Mouse (Mus musculus): ENCODE data around the gene Qprt. TPM values are rescaled to one million over a fixed set of nuclear protein-coding genes. Genes with fewer than 3 reads are reported as not detected.

The Qprt gene
- polyA plus RNA-seq, 1 experiment from 2014 or later = 1.7 TPM

DNA sequence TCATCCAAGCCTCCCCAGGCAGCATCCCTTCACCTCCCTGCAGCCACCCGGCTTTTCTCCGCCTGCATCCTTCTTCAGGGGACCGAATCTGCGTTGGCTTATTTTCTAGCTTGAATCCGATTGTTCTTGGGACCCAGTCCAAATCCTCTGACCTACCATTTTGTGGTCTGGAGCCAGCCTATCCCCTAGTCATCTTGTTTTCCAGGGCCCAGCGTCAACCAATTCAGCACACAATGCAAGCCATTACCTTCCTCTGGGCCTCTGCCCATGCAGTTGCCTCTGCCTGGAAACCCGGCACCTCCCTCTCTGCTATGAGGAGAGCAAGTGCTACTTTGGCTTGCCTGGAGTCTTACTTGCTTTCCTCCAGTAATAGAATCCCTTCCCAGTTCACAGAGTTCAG is 16.5 kb downstream of the Qprt start:
- Histone ChIP-seq H3K9ac (ENCODE audit: low read depth, low read length) (no peak overlapping the region), H3K9me3 (ENCODE audit: control insufficient read depth, low read length) (no peaks in the 10 kb centered on the region), H3K4me2 (replicated peaks; ENCODE audit: low read depth, low read length) (no peak overlapping the region), H3K27me3 (ENCODE audit: control insufficient read depth, insufficient read depth, low read length) (no peaks in the 10 kb centered on the region), H3K4me3 (ENCODE audit: low read depth, low read length) (no peak overlapping the region), H3K27ac (ENCODE audit: low read depth, low read length) (no peak overlapping the region), H3K36me3 (ENCODE audit: control insufficient read depth, insufficient read depth, low read length) (no peaks in the 10 kb centered on the region), H3K4me1 (replicated peaks; ENCODE audit: control insufficient read depth, insufficient read depth, low read length) (no peaks in the 10 kb centered on the region)
- DNase-seq (ENCODE audit: low spot score) (no peak), ATAC-seq (ENCODE audit: low FRiP score) (no peak)
- WGBS = 76% methylated on average over 7 of the region's 7 CpGs

DNA sequence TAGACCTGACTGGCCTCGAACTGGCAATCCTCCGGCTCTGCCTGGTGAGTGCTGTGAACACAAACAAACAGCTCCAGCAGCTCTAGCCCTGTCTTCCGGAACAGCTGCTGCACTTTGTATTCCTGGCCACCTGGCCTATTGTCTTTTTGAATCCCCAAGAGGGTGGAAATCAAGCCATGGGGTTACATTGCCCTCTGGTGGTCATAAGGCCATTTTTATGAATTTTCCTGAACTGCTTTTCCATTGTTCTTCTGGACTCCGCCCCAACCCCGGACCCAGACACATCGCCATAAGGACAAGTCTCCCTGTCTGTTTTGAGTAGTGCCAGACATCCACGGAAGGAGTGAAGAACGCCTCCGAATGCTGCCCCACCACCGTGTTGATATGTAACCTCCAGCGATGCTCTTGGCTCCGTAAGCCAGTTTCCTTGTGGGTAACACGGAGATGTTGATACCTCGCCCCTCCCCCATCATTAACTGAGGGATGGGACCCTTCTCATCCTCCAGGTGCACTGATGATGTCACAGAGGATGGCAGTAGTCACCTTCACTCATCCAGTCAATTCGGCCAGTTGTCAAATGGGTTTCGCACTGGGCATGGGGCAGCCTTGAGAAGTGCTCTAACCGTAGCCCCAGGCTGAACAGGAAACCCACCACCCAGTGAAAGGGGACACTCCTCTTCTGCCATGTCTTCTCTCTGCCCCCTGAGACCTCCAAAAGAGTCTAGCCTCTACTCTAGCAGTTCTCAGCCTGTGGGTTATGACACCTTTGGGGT is 17.3 kb downstream of the Qprt start:
- ATAC-seq (ENCODE audit: low FRiP score) (peak; percentile 89), DNase-seq (ENCODE audit: low spot score) (peak; percentile 94)
- no peaks in the 10 kb centered on the region for H3K36me3 ChIP-seq (ENCODE audit: control insufficient read depth, insufficient read depth, low read length)
- H3K9ac ChIP-seq (ENCODE audit: low read depth, low read length) = peak overlapping the region; percentile 47; the same call in 1 of the 2 replicates
- 0 out of 2 replicates have a peak overlapping the region, but pooled peaks have one; percentile 12 for H3K27ac ChIP-seq (ENCODE audit: low read depth, low read length)
- no peaks in the 10 kb centered on the region for H3K9me3 ChIP-seq (ENCODE audit: control insufficient read depth, low read length)
- H3K4me3 ChIP-seq (ENCODE audit: low read depth, low read length) = no peak overlapping the region
- no peaks in the 10 kb centered on the region for H3K27me3 ChIP-seq (ENCODE audit: control insufficient read depth, insufficient read depth, low read length)
- peak overlapping the region; percentile 20 for H3K4me2 ChIP-seq (replicated peaks; ENCODE audit: low read depth, low read length)
- H3K4me1 ChIP-seq (replicated peaks; ENCODE audit: control insufficient read depth, insufficient read depth, low read length) = no peaks in the 10 kb centered on the region
- 16% methylated on average over 17 of the region's 17 CpGs for WGBS

DNA sequence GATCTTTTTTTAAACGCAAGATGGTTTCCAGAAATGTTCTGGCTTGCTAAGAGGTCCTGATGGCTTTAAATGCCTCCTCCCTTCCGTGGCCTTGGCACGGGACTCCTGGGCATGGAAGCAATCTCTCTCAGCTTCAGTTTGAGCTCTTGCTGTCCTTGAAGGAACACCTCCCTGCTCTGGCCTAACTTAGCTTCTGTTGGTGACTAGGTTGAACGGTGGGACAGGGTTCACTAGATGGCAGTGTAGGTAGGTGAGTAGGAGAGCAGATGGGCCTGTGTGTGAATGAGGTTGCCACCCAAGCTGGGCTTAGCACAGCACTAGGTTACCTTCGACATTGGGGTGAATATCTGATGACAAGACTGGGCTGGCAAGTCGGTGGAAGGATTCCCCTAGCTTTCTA is 18.1 kb downstream of the Qprt start:
- H3K36me3 ChIP-seq (ENCODE audit: control insufficient read depth, insufficient read depth, low read length) = no peaks in the 10 kb centered on the region
- no peak overlapping the region for H3K9ac ChIP-seq (ENCODE audit: low read depth, low read length)
- no peak overlapping the region for H3K27ac ChIP-seq (ENCODE audit: low read depth, low read length)
- DNase-seq (ENCODE audit: low spot score) (peak; percentile 15), ATAC-seq (ENCODE audit: low FRiP score) (no peak)
- H3K27me3 ChIP-seq (ENCODE audit: control insufficient read depth, insufficient read depth, low read length) = no peaks in the 10 kb centered on the region
- H3K4me2 ChIP-seq (replicated peaks; ENCODE audit: low read depth, low read length) = no peak overlapping the region
- 65% methylated on average over 6 of the region's 6 CpGs for WGBS
- no peak overlapping the region for H3K4me3 ChIP-seq (ENCODE audit: low read depth, low read length)
- no peaks in the 10 kb centered on the region for H3K4me1 ChIP-seq (replicated peaks; ENCODE audit: control insufficient read depth, insufficient read depth, low read length)
- no peaks in the 10 kb centered on the region for H3K9me3 ChIP-seq (ENCODE audit: control insufficient read depth, low read length)

DNA sequence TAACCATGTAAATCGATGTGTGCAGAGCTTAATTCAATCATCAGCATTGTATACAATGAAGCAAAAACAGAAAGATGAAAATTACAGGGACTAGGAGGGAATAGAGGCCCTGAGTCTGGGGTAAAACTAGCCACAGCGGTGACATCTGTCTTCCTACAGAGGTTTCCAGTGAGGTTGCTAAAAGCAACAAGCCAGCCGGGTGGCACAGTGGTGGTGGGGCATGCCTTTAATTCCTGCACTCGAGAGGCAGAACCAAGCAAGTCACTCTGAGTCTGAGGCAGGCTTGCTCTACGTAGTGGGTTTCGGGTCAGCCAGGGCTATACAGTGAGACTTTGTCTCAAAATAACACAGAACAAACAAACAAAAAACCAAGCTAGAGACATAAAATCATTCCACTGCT is 19.9 kb downstream of the Qprt start:
- Histone ChIP-seq H3K36me3 (ENCODE audit: control insufficient read depth, insufficient read depth, low read length) (no peaks in the 10 kb centered on the region), H3K27ac (ENCODE audit: low read depth, low read length) (no peak overlapping the region), H3K4me3 (ENCODE audit: low read depth, low read length) (no peak overlapping the region), H3K9ac (ENCODE audit: low read depth, low read length) (no peak overlapping the region), H3K4me1 (replicated peaks; ENCODE audit: control insufficient read depth, insufficient read depth, low read length) (no peaks in the 10 kb centered on the region), H3K9me3 (ENCODE audit: control insufficient read depth, low read length) (no peaks in the 10 kb centered on the region), H3K27me3 (ENCODE audit: control insufficient read depth, insufficient read depth, low read length) (no peaks in the 10 kb centered on the region), H3K4me2 (replicated peaks; ENCODE audit: low read depth, low read length) (no peak overlapping the region)
- DNase-seq (ENCODE audit: low spot score) = no peak
- 79% methylated on average over 6 of the region's 6 CpGs for WGBS
- no peak for ATAC-seq (ENCODE audit: low FRiP score)

DNA sequence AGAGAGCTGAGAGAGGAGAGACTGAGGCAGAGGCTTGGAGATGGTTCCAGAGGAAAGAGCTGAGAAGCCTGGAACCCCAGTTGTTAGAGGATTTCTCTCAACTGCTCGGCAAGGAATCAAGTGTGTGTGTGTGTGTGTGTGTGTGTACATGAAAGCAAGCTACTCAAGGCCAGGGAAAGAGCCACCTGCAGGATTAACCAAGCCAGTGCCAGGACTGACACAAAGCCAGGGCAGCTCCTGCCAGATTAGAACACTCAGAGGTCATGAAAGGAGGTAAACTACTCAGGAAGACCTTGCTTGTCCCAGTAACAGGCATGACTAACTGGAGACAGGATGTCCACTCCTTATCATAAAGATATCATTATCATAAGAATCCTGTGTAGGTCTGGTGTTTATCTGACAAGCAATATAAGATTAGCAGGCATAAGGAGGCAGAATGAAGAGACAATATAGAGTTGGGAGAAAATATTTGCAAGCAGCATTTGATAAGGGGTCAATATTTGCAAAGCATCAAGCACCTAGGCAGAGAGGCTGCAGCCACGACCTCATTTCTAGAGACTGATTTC is 20.5 kb downstream of the Qprt start:
- H3K4me2 ChIP-seq (replicated peaks; ENCODE audit: low read depth, low read length) = no peak overlapping the region
- H3K27me3 ChIP-seq (ENCODE audit: control insufficient read depth, insufficient read depth, low read length) = no peaks in the 10 kb centered on the region
- no peaks in the 10 kb centered on the region for H3K4me1 ChIP-seq (replicated peaks; ENCODE audit: control insufficient read depth, insufficient read depth, low read length)
- no peaks in the 10 kb centered on the region for H3K36me3 ChIP-seq (ENCODE audit: control insufficient read depth, insufficient read depth, low read length)
- H3K9ac ChIP-seq (ENCODE audit: low read depth, low read length) = no peak overlapping the region
- no peak for ATAC-seq (ENCODE audit: low FRiP score)
- DNase-seq (ENCODE audit: low spot score) = no peak
- WGBS = 56% methylated on average over 2 of the region's 2 CpGs
- no peak overlapping the region for H3K4me3 ChIP-seq (ENCODE audit: low read depth, low read length)
- no peak overlapping the region for H3K27ac ChIP-seq (ENCODE audit: low read depth, low read length)
- no peaks in the 10 kb centered on the region for H3K9me3 ChIP-seq (ENCODE audit: control insufficient read depth, low read length)

DNA sequence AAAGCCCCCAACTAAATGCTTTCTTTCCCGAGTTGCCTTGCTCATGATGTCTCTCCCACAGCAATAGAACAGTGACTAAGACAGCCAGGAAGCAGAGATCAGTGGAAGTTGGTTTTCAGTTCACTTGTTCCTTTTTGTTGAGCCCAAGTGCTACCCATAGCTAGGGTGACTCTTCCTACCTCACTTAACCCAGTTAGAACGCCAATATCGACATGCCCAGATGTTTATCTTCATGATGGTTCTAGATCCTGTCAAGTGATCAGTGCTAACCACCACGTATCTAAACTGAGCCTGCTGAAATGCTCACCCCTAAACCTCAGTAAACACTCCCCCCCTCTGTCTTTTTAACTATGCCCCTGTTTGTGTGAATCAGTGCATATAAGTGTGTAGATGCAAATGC is 22.5 kb downstream of the Qprt start:
- no peak overlapping the region for H3K27ac ChIP-seq (ENCODE audit: low read depth, low read length)
- no peak overlapping the region for H3K4me3 ChIP-seq (ENCODE audit: low read depth, low read length)
- no peak overlapping the region for H3K9ac ChIP-seq (ENCODE audit: low read depth, low read length)
- DNase-seq (ENCODE audit: low spot score) (no peak), ATAC-seq (ENCODE audit: low FRiP score) (no peak)
- no peaks in the 10 kb centered on the region for H3K36me3 ChIP-seq (ENCODE audit: control insufficient read depth, insufficient read depth, low read length)
- H3K4me1 ChIP-seq (replicated peaks; ENCODE audit: control insufficient read depth, insufficient read depth, low read length) = no peaks in the 10 kb centered on the region
- 92% methylated on average over 4 of the region's 4 CpGs for WGBS
- no peaks in the 10 kb centered on the region for H3K9me3 ChIP-seq (ENCODE audit: control insufficient read depth, low read length)
- no peaks in the 10 kb centered on the region for H3K27me3 ChIP-seq (ENCODE audit: control insufficient read depth, insufficient read depth, low read length)
- no peak overlapping the region for H3K4me2 ChIP-seq (replicated peaks; ENCODE audit: low read depth, low read length)

DNA sequence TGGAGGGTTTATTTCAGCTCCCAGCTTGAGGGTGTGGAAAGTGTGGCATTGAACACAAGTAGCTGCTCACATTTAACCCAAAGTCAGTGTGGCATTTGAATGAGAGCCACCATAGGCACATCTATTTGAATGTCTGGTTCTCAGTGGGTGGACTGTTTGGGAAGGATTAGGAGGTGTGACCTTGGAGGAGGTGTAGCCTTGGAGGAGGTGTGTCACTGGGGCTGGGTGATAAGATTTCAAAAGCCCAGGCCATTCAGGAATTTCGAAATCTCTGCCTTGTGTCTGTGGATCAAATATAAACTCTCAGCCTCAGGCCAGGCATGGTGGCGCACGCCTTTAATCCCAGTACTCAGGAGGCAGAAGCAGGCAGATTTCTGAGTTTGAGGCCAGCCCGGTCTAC is 23.1 kb downstream of the Qprt start:
- ATAC-seq (ENCODE audit: low FRiP score) = no peak
- DNase-seq (ENCODE audit: low spot score) = no peak
- Histone ChIP-seq H3K4me2 (replicated peaks; ENCODE audit: low read depth, low read length) (no peak overlapping the region), H3K4me1 (replicated peaks; ENCODE audit: control insufficient read depth, insufficient read depth, low read length) (no peaks in the 10 kb centered on the region), H3K9ac (ENCODE audit: low read depth, low read length) (no peak overlapping the region), H3K27me3 (ENCODE audit: control insufficient read depth, insufficient read depth, low read length) (no peaks in the 10 kb centered on the region), H3K4me3 (ENCODE audit: low read depth, low read length) (no peak overlapping the region), H3K36me3 (ENCODE audit: control insufficient read depth, insufficient read depth, low read length) (no peaks in the 10 kb centered on the region), H3K9me3 (ENCODE audit: control insufficient read depth, low read length) (no peaks in the 10 kb centered on the region), H3K27ac (ENCODE audit: low read depth, low read length) (no peak overlapping the region)
- WGBS = 93% methylated on average over 4 of the region's 4 CpGs

DNA sequence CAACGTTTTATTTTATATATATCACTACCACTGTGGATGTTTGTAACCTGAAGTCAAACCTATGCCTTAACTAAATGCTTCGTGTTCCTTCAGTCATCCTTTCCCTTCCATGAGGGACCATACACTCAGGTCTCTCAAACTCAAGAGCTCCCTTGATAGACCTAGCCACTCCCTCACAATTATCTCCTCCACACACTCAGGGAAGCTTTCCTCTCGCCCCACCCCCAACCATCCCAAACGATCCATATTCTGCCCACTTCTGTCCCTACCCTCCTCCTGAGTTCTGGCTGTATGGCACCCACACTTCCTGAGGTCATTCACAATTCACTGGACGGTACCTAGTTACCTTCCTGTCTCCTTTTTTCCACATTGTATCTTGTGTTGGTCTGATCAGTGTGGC is 23.5 kb downstream of the Qprt start:
- DNase-seq (ENCODE audit: low spot score) (no peak), ATAC-seq (ENCODE audit: low FRiP score) (no peak)
- Histone ChIP-seq H3K4me2 (replicated peaks; ENCODE audit: low read depth, low read length) (no peak overlapping the region), H3K27ac (ENCODE audit: low read depth, low read length) (no peak overlapping the region), H3K4me1 (replicated peaks; ENCODE audit: control insufficient read depth, insufficient read depth, low read length) (no peaks in the 10 kb centered on the region), H3K9me3 (ENCODE audit: control insufficient read depth, low read length) (no peaks in the 10 kb centered on the region), H3K36me3 (ENCODE audit: control insufficient read depth, insufficient read depth, low read length) (no peaks in the 10 kb centered on the region), H3K4me3 (ENCODE audit: low read depth, low read length) (no peak overlapping the region), H3K27me3 (ENCODE audit: control insufficient read depth, insufficient read depth, low read length) (no peaks in the 10 kb centered on the region), H3K9ac (ENCODE audit: low read depth, low read length) (no peak overlapping the region)
- 88% methylated on average over 5 of the region's 5 CpGs for WGBS

DNA sequence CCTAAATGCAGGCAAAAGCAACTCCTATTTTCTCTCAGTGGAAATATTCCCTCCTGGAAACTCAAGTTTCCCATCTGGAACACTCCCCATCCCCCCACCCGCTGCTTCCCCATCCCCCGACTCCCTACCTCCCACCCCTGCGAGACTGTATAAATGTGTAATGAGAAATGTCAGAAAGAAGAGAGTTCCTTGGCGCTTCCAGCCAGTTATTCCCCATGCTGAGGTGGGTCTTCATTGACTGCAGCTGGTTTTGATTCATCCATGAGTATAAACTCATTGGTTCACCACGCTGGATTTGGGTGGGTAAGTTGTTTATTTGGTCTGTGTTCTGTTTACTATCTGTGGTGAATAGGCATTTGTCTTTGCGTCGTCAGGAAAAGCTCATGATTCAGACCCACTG is 25.6 kb downstream of the Qprt start:
- WGBS = 74% methylated on average over 7 of the region's 7 CpGs
- Histone ChIP-seq H3K9me3 (ENCODE audit: control insufficient read depth, low read length) (no peaks in the 10 kb centered on the region), H3K36me3 (ENCODE audit: control insufficient read depth, insufficient read depth, low read length) (no peaks in the 10 kb centered on the region), H3K4me3 (ENCODE audit: low read depth, low read length) (no peak overlapping the region), H3K9ac (ENCODE audit: low read depth, low read length) (no peak overlapping the region), H3K4me1 (replicated peaks; ENCODE audit: control insufficient read depth, insufficient read depth, low read length) (no peaks in the 10 kb centered on the region), H3K27ac (ENCODE audit: low read depth, low read length) (no peak overlapping the region), H3K27me3 (ENCODE audit: control insufficient read depth, insufficient read depth, low read length) (no peaks in the 10 kb centered on the region), H3K4me2 (replicated peaks; ENCODE audit: low read depth, low read length) (no peak overlapping the region)
- DNase-seq (ENCODE audit: low spot score) = no peak
- ATAC-seq (ENCODE audit: low FRiP score) = no peak
